Mouse (Mus musculus): ENCODE data around the gene Nkx2-9. TPM values are rescaled to one million over a fixed set of nuclear protein-coding genes. Genes with fewer than 3 reads are reported as not detected.

Gene Nkx2-9
- polyA plus RNA-seq, 1 experiment from 2014 or later, result not detected

GRCm38 (mm10) chr12:56591722-56592121, 21.4 kb downstream of the Nkx2-9 start:
- Histone ChIP-seq H3K4me2 (no peak overlapping the region), H3K9ac (no peak overlapping the region), H3K9me3 (no peaks in the 10 kb centered on the region), H3K36me3 (no peaks in the 10 kb centered on the region), H3K4me1 (peaks cover 7% of the 10 kb centered on the region; the same call in 1 of the 2 replicates), H3K27me3 (peaks cover 18% of the 10 kb centered on the region), H3K27ac (no peak overlapping the region), H3K4me3 (no peak overlapping the region)
- ATAC-seq (ENCODE audit: insufficient number of reproducible peaks, insufficient read depth, low FRiP score, low TSS enrichment, low read depth), result no peak
- 16% methylated on average over 4 of the region's 4 CpGs for WGBS

GRCm38 (mm10) chr12:56587830-56588229, 25.3 kb downstream of the Nkx2-9 start:
- Histone ChIP-seq H3K4me2 (no peak overlapping the region), H3K9ac (no peak overlapping the region), H3K36me3 (no peaks in the 10 kb centered on the region), H3K27ac (no peak overlapping the region), H3K27me3 (peaks cover 10% of the 10 kb centered on the region), H3K4me3 (no peak overlapping the region), H3K4me1 (no peaks in the 10 kb centered on the region), H3K9me3 (no peaks in the 10 kb centered on the region)
- 0 out of 2 replicates have a peak, but pooled peaks have one; percentile 6 for ATAC-seq (ENCODE audit: insufficient number of reproducible peaks, insufficient read depth, low FRiP score, low TSS enrichment, low read depth)
- 31% methylated on average over 6 of the region's 6 CpGs for WGBS

Other genes with a start within 250 kb of the Nkx2-9 start
- gene Nkx2-1, start 76.4 kb downstream of the Nkx2-9 start, polyA plus RNA-seq (2015; fragmentation: Nextera tagmentation; extraction: Ambion mirVana), result 0.15 TPM in 1 of 2 replicates, not detected in the other
- 13.5 and 17.7 TPM in 2 replicates for gene Pax9, start 78.5 kb upstream of the Nkx2-9 start, polyA plus RNA-seq (2015; fragmentation: Nextera tagmentation; extraction: Ambion mirVana)

Data from embryonic facial prominence, embryonic 13.5 days (tissue).